Mouse (Mus musculus) left cerebral cortex, adult 18-20 months (tissue): Measurements from ENCODE around the gene Ccr8. TPM values are rescaled to one million over a fixed set of nuclear protein-coding genes. Genes with fewer than 3 reads are reported as not detected.
"Not testable (repeated sequence)": the region's sequence is repeated elsewhere in the genome, so short reads cannot be mapped to it uniquely, and the experiment has no call there.

Source experiments
- DNase-seq, 2 experiments: peaks; one replicate each; pipeline ENCODE4 v3.0.0; 2021 to 2022; ENCODE audit warnings: low spot score in 2 of 2, mixed read lengths in 1 of 2
- total RNA-seq, 2 experiments: library from RNA; stranded (reverse); gene quantifications; 2 replicates each; pipeline ENCODE4 v1.2.3; 2021

The Ccr8 gene
- total RNA-seq, 2 experiments from 2014 or later = not detected

- DNase-seq = no peak
Measured at GRCm38 (mm10) chr9:120089125-120089524, 2.8 kb upstream of the Ccr8 start.

GRCm38 (mm10) chr9:120091086-120091485 lies 828 bp upstream of the Ccr8 start:
- no peak for DNase-seq

- no peak for DNase-seq
Measured at GRCm38 (mm10) chr9:120093701-120094100, 1.8 kb downstream of the Ccr8 start.

- DNase-seq = no peak
Measured at GRCm38 (mm10) chr9:120095886-120096285, 4.0 kb downstream of the Ccr8 start.

GRCm38 (mm10) chr9:120098682-120099081 lies 6.8 kb downstream of the Ccr8 start:
- peak; percentile 73 to 87 for DNase-seq

GRCm38 (mm10) chr9:120099304-120099703 lies 7.4 kb downstream of the Ccr8 start:
- DNase-seq = no peak

- DNase-seq = no peak
Measured at GRCm38 (mm10) chr9:120101165-120101564, 9.3 kb downstream of the Ccr8 start.

GRCm38 (mm10) chr9:120108953-120109352 lies 17.0 kb downstream of the Ccr8 start:
- DNase-seq = not testable (repeated sequence)

- peak; percentile 96 for DNase-seq
Measured at GRCm38 (mm10) chr9:120110211-120111018, 18.5 kb downstream of the Ccr8 start, which contains the start of gene Slc25a38. TSS of gene Slc25a38 (plus strand) at chr9:120110374.

- no peak for DNase-seq
Measured at GRCm38 (mm10) chr9:120111156-120111945, 19.4 kb downstream of the Ccr8 start.

GRCm38 (mm10) chr9:120112472-120112871 lies 20.6 kb downstream of the Ccr8 start:
- no peak for DNase-seq

- no peak for DNase-seq
Measured at GRCm38 (mm10) chr9:120113456-120113855, 21.5 kb downstream of the Ccr8 start.

- no peak for DNase-seq
Measured at GRCm38 (mm10) chr9:120114051-120114788, 22.3 kb downstream of the Ccr8 start.

- no peak for DNase-seq
Measured at GRCm38 (mm10) chr9:120114789-120115151, 22.9 kb downstream of the Ccr8 start.

- no peak for DNase-seq
Measured at GRCm38 (mm10) chr9:120115580-120115979, 23.7 kb downstream of the Ccr8 start.

GRCm38 (mm10) chr9:120116184-120116624 lies 24.3 kb downstream of the Ccr8 start:
- no peak for DNase-seq

GRCm38 (mm10) chr9:120118212-120118611 lies 26.3 kb downstream of the Ccr8 start:
- DNase-seq = no peak

- no peak for DNase-seq
Measured at GRCm38 (mm10) chr9:120120503-120120902, 28.6 kb downstream of the Ccr8 start.

GRCm38 (mm10) chr9:120126868-120127267 lies 35.0 kb downstream of the Ccr8 start:
- no peak for DNase-seq

GRCm38 (mm10) chr9:120127538-120128251 lies 35.8 kb downstream of the Ccr8 start, which contains the start of gene Rpsa:
TSS of gene Rpsa (plus strand) at chr9:120127689.
- DNase-seq = peak; percentile 96 to 97

GRCm38 (mm10) chr9:120129276-120129675 lies 37.4 kb downstream of the Ccr8 start:
- DNase-seq = no peak
